Mouse (Mus musculus) stomach, postnatal 0 days (tissue): Measurements from ENCODE around the gene Cbr1. TPM values are rescaled to one million over a fixed set of nuclear protein-coding genes. Genes with fewer than 3 reads are reported as not detected.
A peak's percentile ranks its signal among the peaks of the same experiment; 100 is the strongest.

ENCODE experiments used
- ATAC-seq: fragments of 200-750 bp; cut with Nextera tagmentation; 2 replicates; pipeline ENCODE4 v1.8.0; 2017; ENCODE audit not compliant: low FRiP score, low TSS enrichment
- DNase-seq: peaks from one replicate; pipeline ENCODE4 v3.0.0-alpha.2; 2016; ENCODE audit warnings: low spot score
- H3K27ac ChIP-seq: fragments of 300-500 bp; sonication (generic); replicated peaks from 2 replicates; pipeline ENCODE4 v1.5.1; 2014; ENCODE audit warnings: mild to moderate bottlenecking, control low read depth
- H3K27me3 ChIP-seq: fragments of 300-500 bp; sonication (generic); 2 replicates; pipeline ENCODE4 v1.6.1; 2014; ENCODE audit warnings: low read length; ENCODE audit not compliant: control insufficient read depth, insufficient read depth
- H3K36me3 ChIP-seq: fragments of 300-500 bp; sonication (generic); 2 replicates; pipeline ENCODE4 v1.6.1; 2014; ENCODE audit warnings: low read length, mixed read lengths; ENCODE audit not compliant: control insufficient read depth, insufficient read depth
- H3K4me1 ChIP-seq: fragments of 300-500 bp; sonication (generic); replicated peaks from 2 replicates; pipeline ENCODE4 v1.6.1; 2014; ENCODE audit warnings: antibody characterized with exemption; ENCODE audit not compliant: control insufficient read depth, insufficient read depth
- H3K4me2 ChIP-seq: fragments of 300-500 bp; sonication (generic); replicated peaks from 2 replicates; pipeline ENCODE4 v1.6.1; 2014; ENCODE audit warnings: low read depth, mild to moderate bottlenecking, control low read depth, moderate library complexity
- H3K4me3 ChIP-seq: fragments of 300-500 bp; sonication (generic); 2 replicates; pipeline ENCODE4 v1.5.1; 2014; ENCODE audit warnings: low read depth, low read length, control low read depth
- H3K9ac ChIP-seq: fragments of 300-500 bp; sonication (generic); 2 replicates; pipeline ENCODE4 v1.6.1; 2014; ENCODE audit warnings: mild to moderate bottlenecking, low read length, control low read depth, mixed read lengths
- H3K9me3 ChIP-seq: fragments of 300-500 bp; sonication (generic); 2 replicates; pipeline ENCODE4 v1.6.1; 2016; ENCODE audit warnings: low read length; ENCODE audit not compliant: control insufficient read depth
- CTCF ChIP-seq: IDR thresholded peaks from 2 replicates; pipeline ENCODE4 v1.5.1; 2016; ENCODE audit warnings: antibody characterized with exemption, low read depth, mild to moderate bottlenecking, moderate library complexity
- EP300 ChIP-seq: optimal IDR thresholded peaks from 2 replicates; pipeline ENCODE3; 2016; ENCODE audit warnings: antibody characterized with exemption
- WGBS: fragments of 180-500 bp; shearing (Covaris S2); extraction: QIAGEN DNeasy Blood & Tissue Kit; methylation state at CpG from one replicate; pipeline ENCODE4 v1.1.7; 2014; 5-methylcytosine and 5-hydroxymethylcytosine counted together
- polyA plus RNA-seq: library from polyadenylated mRNA; unstranded; fragments of >200 nt; fragmentation: Nextera tagmentation; extraction: Ambion mirVana; gene quantifications from 2 replicates; pipeline ENCODE4 v1.2.1, GENCODE M21; 2015

Cbr1 gene
- polyA plus RNA-seq: 411 and 426 TPM in 2 replicates

- no peaks in the 10 kb centered on the region for H3K4me1 ChIP-seq
- H3K9me3 ChIP-seq: no peaks in the 10 kb centered on the region
- WGBS: 65% methylated on average over 4 of the region's 4 CpGs
- no peak for DNase-seq
- H3K27me3 ChIP-seq: no peaks in the 10 kb centered on the region
- peak within 1 kb of the TSS; percentile 82 for H3K4me2 ChIP-seq
- TF ChIP-seq CTCF (no peak), EP300 (no peak)
- no peak within 1 kb of the TSS for H3K9ac ChIP-seq
- ATAC-seq: no peak
- H3K4me3 ChIP-seq: no peak within 1 kb of the TSS
- no peak within 1 kb of the TSS for H3K27ac ChIP-seq
- no peaks in the 10 kb centered on the region; the same call in 1 of the 2 replicates for H3K36me3 ChIP-seq
Measured at GRCm38 (mm10) chr16:93605553-93605952, at the start of gene Cbr1. Gene Cbr1, plus strand, starts transcription at chr16:93605853.

- no peak overlapping the region for H3K4me2 ChIP-seq
- H3K27me3 ChIP-seq: no peaks in the 10 kb centered on the region
- TF ChIP-seq EP300 (no peak), CTCF (no peak)
- H3K4me3 ChIP-seq: no peak overlapping the region
- no peaks in the 10 kb centered on the region for H3K36me3 ChIP-seq
- DNase-seq (no peak), ATAC-seq (peak; percentile 26; the same call in 1 of the 2 replicates)
- no peaks in the 10 kb centered on the region for H3K9me3 ChIP-seq
- 65% methylated on average over 8 of the region's 8 CpGs for WGBS
- H3K4me1 ChIP-seq: no peaks in the 10 kb centered on the region
- H3K9ac ChIP-seq: no peak overlapping the region
- no peak overlapping the region for H3K27ac ChIP-seq
Measured at GRCm38 (mm10) chr16:93557646-93558045, 48.0 kb upstream of the Cbr1 start.

DNA sequence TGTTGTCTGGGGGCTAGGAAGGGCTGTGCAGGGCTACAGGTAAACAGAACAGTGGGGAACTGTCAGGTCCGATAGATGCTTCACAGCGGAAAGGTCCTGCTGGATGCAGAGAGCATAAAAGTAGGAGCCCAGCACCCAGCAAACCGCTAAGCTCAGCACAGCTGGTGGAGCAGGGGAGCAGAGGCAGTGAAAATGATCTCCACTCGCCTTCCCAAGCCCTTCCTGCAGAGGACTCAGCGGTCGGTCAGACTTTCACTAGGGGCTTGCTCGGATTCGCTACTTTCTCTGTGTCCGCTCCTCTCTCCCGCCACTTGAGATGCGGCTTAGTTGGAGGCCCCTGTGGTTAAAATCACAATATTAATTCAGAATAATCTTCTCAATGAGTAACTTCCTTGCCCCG, 47.2 kb upstream of the Cbr1 start:
- TF ChIP-seq CTCF (no peak), EP300 (no peak)
- ATAC-seq (no peak), DNase-seq (no peak)
- Histone ChIP-seq H3K27ac (no peak overlapping the region), H3K4me3 (no peak overlapping the region), H3K27me3 (no peaks in the 10 kb centered on the region), H3K36me3 (no peaks in the 10 kb centered on the region), H3K4me1 (no peaks in the 10 kb centered on the region), H3K9ac (no peak overlapping the region), H3K4me2 (no peak overlapping the region), H3K9me3 (no peaks in the 10 kb centered on the region)
- 42% methylated on average over 12 of the region's 12 CpGs for whole genome bisulfite sequencing

DNA sequence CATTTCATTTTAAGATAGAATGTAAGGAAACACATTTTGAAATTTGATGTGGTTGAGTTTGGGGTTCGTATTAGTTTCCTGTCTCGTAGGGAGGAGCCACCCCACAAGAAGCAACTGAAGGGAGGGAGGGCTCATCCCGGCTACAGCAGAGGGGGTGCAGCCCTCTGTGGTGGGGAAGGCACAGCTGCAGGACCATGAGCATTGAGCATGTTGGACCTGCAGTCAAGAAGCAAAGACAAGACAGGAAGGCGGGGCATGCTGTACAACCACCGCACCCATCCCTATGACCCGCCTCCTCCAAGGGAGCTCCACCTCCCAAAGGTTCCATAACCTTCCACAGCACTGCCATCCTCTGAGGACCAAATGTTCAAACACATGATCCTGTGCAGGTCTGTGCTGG, 33.3 kb upstream of the Cbr1 start:
- DNase-seq: no peak
- 91% methylated on average over 6 of the region's 6 CpGs for WGBS
- H3K36me3 ChIP-seq: no peaks in the 10 kb centered on the region
- no peaks in the 10 kb centered on the region for H3K27me3 ChIP-seq
- H3K9ac ChIP-seq: no peak overlapping the region
- H3K27ac ChIP-seq: no peak overlapping the region
- H3K4me3 ChIP-seq: no peak overlapping the region
- 0 out of 2 replicates have a peak, but pooled peaks have one; percentile 33 for ATAC-seq
- H3K4me2 ChIP-seq: no peak overlapping the region
- no peaks in the 10 kb centered on the region for H3K4me1 ChIP-seq
- H3K9me3 ChIP-seq: no peaks in the 10 kb centered on the region
- TF ChIP-seq CTCF (no peak), EP300 (no peak)

- H3K4me1 ChIP-seq: no peaks in the 10 kb centered on the region
- 96% methylated on average over 5 of the region's 5 CpGs for WGBS
- TF ChIP-seq CTCF: no peak
- no peak for TF ChIP-seq EP300
- no peak overlapping the region for H3K9ac ChIP-seq
- ATAC-seq (no peak), DNase-seq (no peak)
- H3K36me3 ChIP-seq: no peaks in the 10 kb centered on the region
- H3K9me3 ChIP-seq: no peaks in the 10 kb centered on the region
- no peaks in the 10 kb centered on the region for H3K27me3 ChIP-seq
- no peak overlapping the region for H3K27ac ChIP-seq
- no peak overlapping the region for H3K4me3 ChIP-seq
- no peak overlapping the region for H3K4me2 ChIP-seq
Measured at GRCm38 (mm10) chr16:93573434-93573833, 32.2 kb upstream of the Cbr1 start.

GRCm38 (mm10) chr16:93574521-93575191, 31.0 kb upstream of the Cbr1 start:
- WGBS: 25% methylated on average over 18 of the region's 18 CpGs
- no peak for TF ChIP-seq EP300
- no peak for TF ChIP-seq CTCF

More at GRCm38 (mm10) chr16:93574521-93575191, 31.0 kb upstream of the Cbr1 start:
- Histone ChIP-seq H3K27ac (no peak overlapping the region), H3K4me2 (no peak overlapping the region), H3K9ac (no peak overlapping the region), H3K4me3 (no peak overlapping the region), H3K4me1 (no peaks in the 10 kb centered on the region), H3K9me3 (no peaks in the 10 kb centered on the region), H3K36me3 (no peaks in the 10 kb centered on the region), H3K27me3 (no peaks in the 10 kb centered on the region)
- DNase-seq (no peak), ATAC-seq (no peak; the same call in 1 of the 2 replicates)
